Mouse (Mus musculus): ENCODE data around the gene 1700015F17Rik. TPM values are rescaled to one million over a fixed set of nuclear protein-coding genes. Genes with fewer than 3 reads are reported as not detected.

1700015F17Rik gene
- total and polyA plus RNA-seq, 3 experiments = not detected

GRCm38 (mm10) chr5:5501583-5501982, 22.6 kb upstream of the 1700015F17Rik start:
- H3K4me1 ChIP-seq (ENCODE audit: control insufficient read depth in 1 of 2, insufficient read depth in 2 of 2, low read length in 2 of 2) = no peaks in the 10 kb centered on the region
- DNase-seq (ENCODE audit: low read depth, low spot score) = no peak
- no peak overlapping the region for H3K27ac ChIP-seq (ENCODE audit: control insufficient read depth, low read depth, low read length)
- H3K9me3 ChIP-seq (replicated peaks; ENCODE audit: insufficient read depth, low read length) = no peaks in the 10 kb centered on the region
- H3K36me3 ChIP-seq (ENCODE audit: control insufficient read depth in 1 of 2, insufficient read depth in 2 of 2, low read length in 2 of 2) = no peaks in the 10 kb centered on the region
- no peak overlapping the region for H3K9ac ChIP-seq (ENCODE audit: control insufficient read depth, low read depth, low read length, poor library complexity, severe bottlenecking)
- H3K79me2 ChIP-seq (ENCODE audit: control insufficient read depth, insufficient read depth, low read length, poor library complexity) = no peaks in the 10 kb centered on the region
- TF ChIP-seq NELFE (IDR thresholded peaks at IDR 0.05; ENCODE audit: low read depth, low read length) (no peak), JUND (IDR thresholded peaks at IDR 0.05; ENCODE audit: low read depth, low read length) (no peak), CTCF (IDR thresholded peaks at IDR 0.05 in 2 of 3, conservative IDR thresholded peaks at IDR 0.05 in 1 of 3; ENCODE audit: control insufficient read depth in 1 of 3, insufficient read depth in 1 of 3, low read depth in 2 of 3, low read length in 3 of 3, poor library complexity in 1 of 3, severe bottlenecking in 1 of 3) (no peak), SIN3A (IDR thresholded peaks at IDR 0.05; ENCODE audit: low read length) (no peak), CHD1 (IDR thresholded peaks at IDR 0.05; ENCODE audit: low read depth, low read length) (no peak), CHD2 (IDR thresholded peaks at IDR 0.05; ENCODE audit: low read length) (no peak)
- H3K27me3 ChIP-seq (ENCODE audit: control insufficient read depth in 1 of 2, insufficient read depth in 2 of 2, low read length in 2 of 2) = no peaks in the 10 kb centered on the region
- no peak overlapping the region for H3K4me3 ChIP-seq (ENCODE audit: control insufficient read depth in 1 of 2, insufficient read depth in 1 of 2, low read depth in 2 of 2, low read length in 2 of 2)

- Histone ChIP-seq H3K79me2 (ENCODE audit: control insufficient read depth, insufficient read depth, low read length, poor library complexity) (no peaks in the 10 kb centered on the region), H3K9ac (ENCODE audit: control insufficient read depth, low read depth, low read length, poor library complexity, severe bottlenecking) (no peak overlapping the region), H3K36me3 (ENCODE audit: control insufficient read depth in 1 of 2, insufficient read depth in 2 of 2, low read length in 2 of 2) (no peaks in the 10 kb centered on the region), H3K4me1 (ENCODE audit: control insufficient read depth in 1 of 2, insufficient read depth in 2 of 2, low read length in 2 of 2) (no peaks in the 10 kb centered on the region), H3K4me3 (ENCODE audit: control insufficient read depth in 1 of 2, insufficient read depth in 1 of 2, low read depth in 2 of 2, low read length in 2 of 2) (no peak overlapping the region), H3K27ac (ENCODE audit: control insufficient read depth, low read depth, low read length) (no peak overlapping the region), H3K9me3 (replicated peaks; ENCODE audit: insufficient read depth, low read length) (no peaks in the 10 kb centered on the region), H3K27me3 (ENCODE audit: control insufficient read depth in 1 of 2, insufficient read depth in 2 of 2, low read length in 2 of 2) (no peaks in the 10 kb centered on the region; a peak in 1 of 4 replicates)
- no peak for TF ChIP-seq JUND (IDR thresholded peaks at IDR 0.05; ENCODE audit: low read depth, low read length)
- TF ChIP-seq SIN3A (IDR thresholded peaks at IDR 0.05; ENCODE audit: low read length) = no peak
- TF ChIP-seq ZMIZ1 (IDR thresholded peaks at IDR 0.05; ENCODE audit: low read depth, low read length) = no peak
- TF ChIP-seq ETS1 (IDR thresholded peaks at IDR 0.05; ENCODE audit: low read depth, low read length) = no peak
- TF ChIP-seq MYB (IDR thresholded peaks at IDR 0.05; ENCODE audit: low read depth, low read length) = no peak
- TF ChIP-seq POLR2AphosphoS2 (IDR thresholded peaks at IDR 0.05; ENCODE audit: low read length) = no peak
- DNase-seq (ENCODE audit: low read depth, low spot score) = no peak
These were observed 17.4 kb upstream of the 1700015F17Rik start for GRCm38 (mm10) chr5:5496393-5496792.

- Histone ChIP-seq H3K27me3 (ENCODE audit: control insufficient read depth in 1 of 2, insufficient read depth in 2 of 2, low read length in 2 of 2) (no peaks in the 10 kb centered on the region; a peak in 1 of 4 replicates), H3K9ac (ENCODE audit: control insufficient read depth, low read depth, low read length, poor library complexity, severe bottlenecking) (no peak overlapping the region)
These were observed 16.1 kb upstream of the 1700015F17Rik start for GRCm38 (mm10) chr5:5495042-5495441.

More at GRCm38 (mm10) chr5:5495042-5495441, 16.1 kb upstream of the 1700015F17Rik start:
- Histone ChIP-seq H3K36me3 (ENCODE audit: control insufficient read depth in 1 of 2, insufficient read depth in 2 of 2, low read length in 2 of 2) (no peaks in the 10 kb centered on the region), H3K4me3 (ENCODE audit: control insufficient read depth in 1 of 2, insufficient read depth in 1 of 2, low read depth in 2 of 2, low read length in 2 of 2) (no peak overlapping the region), H3K27ac (ENCODE audit: control insufficient read depth, low read depth, low read length) (no peak overlapping the region), H3K79me2 (ENCODE audit: control insufficient read depth, insufficient read depth, low read length, poor library complexity) (no peaks in the 10 kb centered on the region), H3K9me3 (replicated peaks; ENCODE audit: insufficient read depth, low read length) (no peaks in the 10 kb centered on the region), H3K4me1 (ENCODE audit: control insufficient read depth in 1 of 2, insufficient read depth in 2 of 2, low read length in 2 of 2) (no peaks in the 10 kb centered on the region)
- DNase-seq (ENCODE audit: low read depth, low spot score) = no peak
- TF ChIP-seq SMC3 (IDR thresholded peaks at IDR 0.05; ENCODE audit: low read depth, low read length) = no peak
- no peak for TF ChIP-seq POLR2AphosphoS2 (IDR thresholded peaks at IDR 0.05; ENCODE audit: low read length)
- TF ChIP-seq GATA1 (IDR thresholded peaks at IDR 0.05; ENCODE audit: low read depth, low read length) = no peak
- no peak for TF ChIP-seq CTCF (IDR thresholded peaks at IDR 0.05 in 2 of 3, conservative IDR thresholded peaks at IDR 0.05 in 1 of 3; ENCODE audit: control insufficient read depth in 1 of 3, insufficient read depth in 1 of 3, low read depth in 2 of 3, low read length in 3 of 3, poor library complexity in 1 of 3, severe bottlenecking in 1 of 3)
- TF ChIP-seq ZKSCAN1 (IDR thresholded peaks at IDR 0.05; ENCODE audit: low read depth, low read length) = no peak
